Mouse (Mus musculus) olfactory bulb, adult 2 months (tissue): ENCODE data around the gene Trak1.

Experiments
- CTCF ChIP-seq: fragments of 200-500 bp; IDR thresholded peaks from 2 replicates; pipeline ENCODE4 v1.5.1; 2012; ENCODE audit warnings: low read depth, mild to moderate bottlenecking, low read length, moderate library complexity; ENCODE audit not compliant: insufficient read depth
- POLR2A ChIP-seq: fragments of 200-500 bp; IDR thresholded peaks from 2 replicates; pipeline ENCODE4 v1.6.1; 2012; ENCODE audit warnings: mild to moderate bottlenecking, low read depth, low read length, moderate library complexity; ENCODE audit not compliant: insufficient read depth

DNA sequence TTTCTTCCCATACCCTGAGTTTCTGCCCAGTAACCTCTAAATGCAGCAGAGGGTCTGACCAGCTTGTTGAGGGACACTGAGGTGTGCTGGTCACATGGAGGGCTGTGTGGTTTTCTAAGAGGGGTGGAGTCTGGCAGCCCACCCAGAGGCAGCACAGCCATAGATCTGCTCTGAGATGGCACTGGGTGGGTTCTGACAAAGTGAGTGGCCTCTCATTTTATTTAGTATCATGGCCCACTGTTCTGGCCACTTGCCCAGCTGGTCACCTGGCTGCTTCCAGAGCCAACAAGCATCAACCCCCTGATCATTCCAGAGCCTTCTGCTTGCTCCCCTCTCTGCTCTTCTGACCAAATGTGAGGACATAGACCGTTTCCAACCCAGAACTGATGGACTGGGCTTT is 144.8 kb downstream of the Trak1 start:
- no peak for TF ChIP-seq CTCF
- TF ChIP-seq POLR2A, result no peak
